Mouse (Mus musculus) cortical plate, adult 2 months (tissue): ENCODE results near the gene Tubb4a.

Experiments used
- CTCF ChIP-seq: fragments of 200-500 bp; IDR thresholded peaks from 2 replicates; pipeline ENCODE4 v1.5.1; 2011; ENCODE audit warnings: mild to moderate bottlenecking, control low read depth, low read length; ENCODE audit not compliant: insufficient read depth; ENCODE audit errors: extremely low read depth
- POLR2A ChIP-seq: fragments of 200-500 bp; IDR thresholded peaks from 2 replicates; pipeline ENCODE4 v1.6.1; 2011; ENCODE audit warnings: mild to moderate bottlenecking, low read length, control low read depth; ENCODE audit not compliant: insufficient read depth; ENCODE audit errors: extremely low read depth

DNA sequence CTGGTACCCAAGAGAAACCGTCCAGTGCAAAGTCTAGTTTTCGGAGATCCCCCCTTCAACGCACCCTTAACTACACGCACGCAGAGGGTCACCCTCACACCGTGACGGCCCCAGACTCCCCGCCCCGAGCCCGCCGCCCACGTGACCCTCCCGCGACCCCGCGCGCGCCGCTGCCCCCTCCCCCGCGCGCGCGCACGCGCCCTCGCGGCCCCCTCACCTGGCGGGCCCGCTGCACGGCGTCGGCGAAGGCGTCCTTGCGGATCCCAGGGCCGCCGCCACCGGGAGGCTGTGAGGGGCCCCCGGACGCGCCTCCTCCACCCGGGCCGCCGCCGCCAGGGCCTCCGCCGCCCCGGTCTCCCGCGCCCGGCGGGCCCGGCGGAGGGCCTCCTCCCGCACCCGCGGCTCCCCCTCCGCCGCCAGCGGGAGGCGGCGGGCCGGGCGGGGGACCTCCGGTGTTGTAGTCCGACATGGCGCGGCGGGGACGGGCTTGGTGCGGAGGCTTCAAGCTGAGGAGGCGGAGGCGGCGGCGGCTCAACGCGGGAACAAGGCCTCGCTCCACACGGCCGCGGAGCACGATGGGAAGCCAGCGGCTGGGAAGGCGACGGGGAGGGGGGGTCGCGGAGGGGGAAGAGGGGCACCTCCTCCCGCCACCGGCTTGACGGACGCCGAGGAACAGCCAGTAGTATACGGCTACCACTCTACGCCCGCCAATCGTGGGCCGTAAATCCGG lies 56.5 kb downstream of the Tubb4a start, which contains the start of gene Khsrp:
- TF ChIP-seq CTCF (no peak), POLR2A (peak; percentile 46; the same call in 1 of the 2 replicates)
